Mouse (Mus musculus) adrenal gland, postnatal 36 days (tissue): ENCODE measurements around the gene Orc2. TPM values are rescaled to one million over a fixed set of nuclear protein-coding genes. Genes with fewer than 3 reads are reported as not detected.

Experiments used
- DNase-seq, 2 experiments: peaks; one replicate each; pipeline ENCODE4 v3.0.0; 2021; ENCODE audit warnings: mixed read lengths in 1 of 2
- long read RNA-seq, 2 experiments: library from polyadenylated mRNA; stranded (forward); transcript quantifications; one replicate each; pipeline ENCODE4 v2.0.0; 2021; ENCODE audit warnings: borderline sequencing depth in 2 of 2
- total RNA-seq, 2 experiments: library from RNA; stranded (reverse); gene quantifications; 2 replicates each; pipeline ENCODE4 v1.2.3; 2021

Gene Orc2
- total RNA-seq, result 10 to 100 TPM; 23.9 to 24.3 TPM
- long read RNA-seq, experiment 1, transcript Orc2-201 (18 exons, 3,561 nt), result major isoform, 21 of 32 reads
- long read RNA-seq, experiment 1, partial matches to known transcripts, result 2 of 32 reads
- long read RNA-seq, experiment 1, other reads (novel, unspliced or antisense), result 9 of 32 reads
- long read RNA-seq, experiment 2, partial matches to known transcripts, result 0 of 6 reads
- long read RNA-seq, experiment 2, other reads (novel, unspliced or antisense), result 3 of 6 reads

DNA sequence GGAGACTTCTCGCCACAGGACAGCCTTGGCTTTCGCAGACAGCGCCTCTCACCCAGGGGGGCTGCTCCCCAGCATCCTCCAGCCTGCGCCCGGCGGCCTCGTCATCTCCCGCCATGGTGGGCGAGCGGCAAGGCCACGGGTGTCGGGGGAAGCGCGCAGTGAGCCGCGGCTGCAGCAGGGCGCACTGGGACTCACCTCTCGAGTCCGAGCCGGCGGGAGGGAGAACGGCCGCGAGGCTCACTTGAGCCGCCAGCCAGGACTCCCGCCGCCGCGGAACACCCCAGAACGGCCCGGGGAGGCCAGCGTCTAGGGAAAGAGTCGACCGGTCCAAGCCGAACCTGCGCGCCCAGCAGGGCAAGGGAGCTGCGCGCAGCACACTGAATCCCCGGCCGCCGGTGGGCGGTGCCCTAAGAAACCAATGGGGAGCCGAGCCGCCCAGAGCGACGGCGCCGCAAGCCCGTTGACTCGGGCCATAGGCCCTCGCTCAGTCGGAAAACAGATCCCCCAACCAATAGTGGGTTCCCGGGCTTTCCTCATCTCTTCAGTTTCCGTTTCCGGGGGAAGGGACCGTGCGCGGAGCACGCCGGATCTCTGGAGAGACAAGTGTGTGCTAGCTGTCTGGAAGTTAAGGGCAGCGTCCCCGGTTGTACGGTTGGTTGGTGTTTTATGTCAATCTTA is at the start of gene Orc2:
Orc2 (minus strand) TSS at position 533 of the 678 bp plus-strand sequence.
- peak; percentile 94 to 95 for DNase-seq

DNA sequence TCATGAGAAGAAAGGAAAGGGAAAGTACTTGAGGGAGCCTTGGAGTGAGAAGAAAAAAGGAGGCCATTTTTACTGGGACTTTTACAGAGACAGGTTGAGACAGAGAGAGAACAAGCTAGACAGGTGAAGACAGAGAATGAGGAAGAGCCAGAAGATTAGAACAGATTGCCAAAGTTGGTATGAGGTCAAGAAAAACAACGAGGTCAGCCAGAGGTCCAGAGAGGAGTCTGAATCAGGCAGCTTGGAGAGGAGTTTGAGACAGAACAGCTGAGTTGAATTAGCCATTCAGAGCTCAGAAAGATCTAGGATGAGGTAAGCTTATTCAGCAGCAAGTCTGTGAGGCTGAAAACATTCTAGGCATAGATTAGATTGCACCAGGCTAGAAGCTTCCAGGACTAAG is 36.5 kb upstream of the Orc2 start:
- no peak for DNase-seq

DNA sequence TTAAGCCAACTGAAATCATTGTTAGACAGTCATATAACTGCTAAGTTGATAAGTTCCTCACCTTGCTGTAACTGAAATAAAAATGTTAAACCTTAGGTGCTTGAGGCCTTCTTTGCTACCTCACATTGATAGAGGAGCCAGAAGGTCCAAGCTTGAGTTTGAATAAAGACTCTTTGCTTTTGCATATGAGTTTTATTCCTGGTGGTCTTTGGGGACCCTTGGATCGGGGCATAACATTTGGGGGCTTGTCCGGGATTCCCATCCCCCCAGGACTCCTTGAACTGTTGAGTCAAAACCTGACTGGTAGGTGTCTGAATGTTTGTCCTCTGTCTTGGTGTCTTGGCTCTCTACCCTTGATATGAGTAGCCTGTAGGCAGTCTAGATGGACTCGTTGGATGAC is 2.3 kb upstream of the Orc2 start:
- no peak for DNase-seq

DNA sequence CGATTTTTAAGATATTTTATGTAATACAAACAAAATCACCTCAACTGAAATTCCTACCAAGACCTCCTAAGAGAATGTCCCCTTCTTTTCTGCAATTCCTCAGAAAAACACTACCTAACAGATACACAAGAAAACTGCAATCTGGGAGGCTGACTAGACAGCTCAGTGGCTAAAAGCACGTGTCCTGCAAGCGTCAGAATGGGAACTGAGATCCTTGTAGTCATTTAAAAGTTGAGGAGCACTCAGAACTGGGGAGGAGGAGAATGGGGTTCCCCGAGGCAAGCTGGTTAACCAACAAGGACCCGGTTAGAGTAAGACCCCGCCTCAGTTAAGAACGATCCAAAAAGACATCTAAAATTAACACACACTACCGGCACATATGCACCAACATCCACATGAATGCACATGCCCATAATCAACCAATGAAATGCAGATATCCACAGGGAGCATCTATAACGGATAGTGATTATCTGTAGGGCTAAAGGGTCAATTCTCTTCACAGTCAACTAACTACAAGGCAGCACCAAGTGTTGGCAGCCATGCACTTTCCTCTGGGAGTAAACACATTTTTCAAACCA is 1.0 kb downstream of the Orc2 start:
- peak in 1 of 2 experiments; percentile 2 for DNase-seq

DNA sequence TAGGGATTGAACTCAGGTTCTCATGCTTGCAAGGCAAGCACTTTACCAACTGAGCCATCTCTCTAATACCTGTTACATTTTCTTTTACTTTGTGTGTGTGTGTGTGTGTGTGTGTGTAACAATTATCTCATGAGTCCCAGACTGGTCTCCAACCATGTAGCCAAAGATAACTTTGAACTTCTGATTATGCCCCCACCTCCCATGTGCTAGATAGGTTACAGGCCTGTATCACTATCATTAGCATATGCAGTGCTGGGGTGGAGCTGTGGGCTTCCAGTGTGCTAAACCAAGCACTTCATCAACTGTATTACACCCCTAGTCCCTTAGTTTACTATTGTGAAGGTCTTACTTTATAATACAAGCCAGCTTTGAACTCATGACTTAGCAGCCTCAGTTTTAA is 1.8 kb downstream of the Orc2 start:
- no peak for DNase-seq

DNA sequence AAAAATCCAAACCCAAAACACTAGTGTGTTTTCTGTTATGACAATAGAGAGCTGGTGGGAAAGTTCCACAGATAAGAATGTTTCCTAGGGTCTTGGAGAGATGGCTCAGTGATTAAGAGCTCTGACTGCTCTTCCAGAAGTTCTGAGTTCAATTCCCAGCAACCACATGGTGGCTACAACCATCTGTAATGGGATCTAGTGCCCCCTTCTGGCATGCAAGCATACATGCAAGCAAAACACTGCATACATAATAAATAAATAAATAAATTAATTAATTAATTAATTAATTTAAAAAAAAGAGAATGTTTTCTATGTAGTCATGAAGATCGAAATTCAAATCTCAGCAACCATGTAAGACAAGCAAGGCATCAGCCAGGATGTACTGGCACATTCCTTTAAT is 6.2 kb downstream of the Orc2 start:
- no peak for DNase-seq

DNA sequence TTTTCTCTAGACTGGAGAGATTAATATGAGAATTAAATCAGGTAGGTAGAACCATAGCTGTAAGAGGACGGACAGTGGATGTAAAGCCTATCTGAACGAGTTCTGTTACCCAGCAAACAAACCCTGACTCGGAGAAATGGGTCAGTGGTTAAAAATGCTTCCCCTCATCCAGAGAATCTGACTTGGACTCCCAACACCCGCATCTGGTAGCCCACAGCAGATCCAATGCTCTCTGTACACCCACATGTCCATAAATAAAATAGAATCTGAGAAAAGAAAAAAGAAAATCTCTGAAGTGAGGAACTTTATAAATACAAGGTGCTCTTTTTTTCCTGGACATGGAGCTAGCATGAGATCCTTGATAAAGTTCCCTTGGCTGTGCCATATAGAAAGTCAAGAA is 7.2 kb downstream of the Orc2 start:
- no peak for DNase-seq

DNA sequence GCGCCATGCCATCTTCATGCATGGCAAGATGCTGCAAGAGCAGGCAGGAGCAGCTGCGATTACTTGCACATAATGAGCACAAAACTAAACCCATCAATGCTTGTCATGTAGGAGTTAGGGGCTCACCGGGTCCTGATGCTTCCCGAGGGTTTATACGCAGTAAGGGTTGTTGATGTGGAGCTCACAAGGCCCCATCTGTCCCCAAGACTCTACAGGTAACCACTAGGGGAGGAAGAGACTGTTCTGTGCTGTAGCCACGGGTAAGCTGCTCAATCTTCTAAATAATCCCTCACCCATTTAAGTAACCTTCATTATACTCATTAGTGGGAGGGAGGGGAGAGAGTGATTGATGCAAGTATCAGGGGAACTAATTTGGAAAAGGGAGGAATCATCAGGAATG is 9.3 kb downstream of the Orc2 start:
- DNase-seq, result no peak

DNA sequence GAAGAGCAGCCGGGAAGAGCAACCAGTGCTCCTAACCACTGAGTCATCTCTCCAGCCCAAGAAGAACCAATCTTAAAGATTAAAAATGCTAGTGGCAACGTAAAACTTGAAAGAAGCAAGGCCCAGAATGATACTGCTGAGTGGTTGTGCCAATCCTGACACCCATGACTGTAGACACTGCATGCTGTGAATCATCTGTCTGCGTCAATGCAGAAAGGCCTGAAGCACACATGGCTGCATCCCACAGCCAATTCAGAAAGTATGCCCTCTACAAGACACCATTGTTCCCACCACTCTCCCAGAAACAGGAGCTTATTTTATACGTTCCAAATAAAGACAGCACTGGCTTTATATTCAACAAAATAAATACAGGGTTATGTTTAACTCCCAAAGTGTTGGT is 22.3 kb downstream of the Orc2 start:
- no peak for DNase-seq

DNA sequence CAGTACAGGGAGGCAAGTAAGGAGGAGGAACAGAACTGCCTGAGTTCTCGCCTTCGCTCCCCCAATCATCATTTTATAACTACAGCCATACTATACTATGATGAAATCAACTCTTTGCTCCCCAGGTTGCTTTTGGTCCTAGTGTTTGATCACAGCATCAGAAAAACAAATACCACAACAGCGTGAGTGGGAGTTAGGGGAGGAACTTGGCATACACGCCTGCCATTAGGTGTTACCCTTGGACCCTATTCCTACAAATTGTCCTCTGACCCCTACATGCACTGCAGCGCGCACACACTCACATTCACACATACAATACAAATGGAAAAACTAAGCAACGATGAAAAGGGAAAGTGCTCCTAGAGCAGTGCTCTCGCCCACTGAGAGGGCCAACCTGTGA is 29.2 kb downstream of the Orc2 start:
- DNase-seq, result no peak

DNA sequence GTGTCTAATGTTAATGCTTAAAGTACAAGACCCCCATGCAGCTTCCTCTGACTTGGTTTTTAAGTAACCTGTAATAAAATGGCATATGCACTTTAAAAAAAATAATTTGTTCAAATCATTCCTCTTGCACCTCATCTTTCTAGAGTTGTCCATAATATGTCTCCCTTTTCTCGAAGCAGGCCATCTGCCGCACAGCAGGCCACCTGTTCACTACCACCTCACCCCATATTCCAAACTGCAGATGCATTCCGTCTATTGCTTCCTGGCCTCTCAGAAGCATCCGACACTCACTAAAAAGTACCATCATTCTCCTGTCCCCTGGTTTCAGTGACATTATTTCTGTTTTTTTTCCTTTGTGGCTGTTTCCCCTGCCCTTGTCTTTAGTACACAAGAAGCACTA is 39.3 kb downstream of the Orc2 start:
- no peak for DNase-seq

DNA sequence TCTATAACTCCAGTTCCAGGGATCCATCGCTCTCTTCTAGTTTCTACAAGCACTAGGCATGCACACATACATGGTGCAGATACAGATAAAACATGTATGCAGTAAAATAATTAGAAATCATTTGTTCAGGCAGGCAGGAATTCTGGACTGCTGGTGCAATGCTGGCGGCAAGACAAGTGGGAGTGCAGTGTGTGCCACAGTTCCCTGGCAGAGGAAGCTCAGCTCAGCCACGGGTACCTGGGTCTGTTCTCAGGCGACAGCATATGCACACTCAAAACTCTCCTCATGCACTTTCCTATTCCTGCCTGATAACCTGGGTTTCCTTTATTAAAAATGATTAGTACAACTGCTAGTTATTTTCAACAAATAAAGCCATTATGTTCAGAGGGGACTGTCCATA is 39.9 kb downstream of the Orc2 start:
- no peak for DNase-seq

DNA sequence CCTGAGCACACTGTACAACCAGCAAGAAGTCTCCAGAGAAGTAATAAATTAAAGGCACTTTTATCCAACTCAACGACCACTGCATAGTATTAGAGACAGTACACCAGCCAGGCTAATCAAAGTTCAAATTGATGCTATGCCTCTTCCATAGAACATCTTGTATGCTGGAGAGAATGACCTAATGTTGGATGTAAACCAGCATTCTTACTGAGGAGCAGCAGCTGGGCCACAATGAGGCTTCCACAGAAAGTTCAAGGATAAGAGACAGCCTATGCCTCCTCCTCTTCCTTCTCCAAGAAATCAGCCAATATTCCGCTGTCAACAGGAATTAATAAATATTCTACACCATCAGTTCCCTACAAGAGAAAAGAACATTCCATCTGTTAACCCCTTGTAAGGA is 41.0 kb downstream of the Orc2 start:
- no peak for DNase-seq

DNA sequence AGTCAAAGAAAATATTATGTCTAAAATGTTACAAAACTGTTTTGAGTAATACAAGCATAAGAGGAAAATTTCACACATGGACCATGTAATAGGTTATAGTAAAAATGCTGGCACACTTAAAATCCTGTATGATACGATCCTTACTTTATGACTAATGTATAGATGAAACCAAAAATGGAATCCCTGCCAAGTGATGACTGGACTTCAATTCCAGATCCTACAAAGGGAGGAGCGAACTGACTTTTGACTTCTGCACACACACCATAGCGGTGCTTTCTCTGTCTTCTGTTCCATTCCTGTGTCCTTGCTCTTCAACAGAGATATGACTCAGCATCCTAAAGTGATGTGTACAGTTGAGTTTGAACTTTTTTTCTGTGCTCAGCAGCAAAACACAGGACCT is 44.3 kb downstream of the Orc2 start:
- peak in 1 of 2 experiments; percentile 20 for DNase-seq

DNA sequence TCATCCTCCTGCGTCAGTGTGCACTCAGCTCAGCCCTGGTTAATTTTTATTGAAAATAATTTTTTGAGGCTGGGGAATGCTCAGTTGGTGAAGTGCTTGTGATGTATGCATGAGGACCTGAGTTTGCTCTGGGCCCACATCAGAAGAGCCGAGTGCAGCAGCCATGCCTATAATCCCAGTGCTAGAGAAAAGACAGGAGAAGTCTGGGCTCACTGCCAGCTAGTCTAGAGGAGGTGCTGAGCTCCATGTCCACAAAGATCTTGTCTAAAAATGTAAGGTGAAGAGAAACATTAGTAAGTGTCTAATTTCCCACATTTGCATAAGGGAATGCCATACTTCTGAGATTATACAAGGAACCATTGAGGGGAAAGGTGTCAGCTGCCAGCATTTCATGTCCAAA is 46.0 kb downstream of the Orc2 start:
- peak in 1 of 2 experiments; percentile 34 for DNase-seq

DNA sequence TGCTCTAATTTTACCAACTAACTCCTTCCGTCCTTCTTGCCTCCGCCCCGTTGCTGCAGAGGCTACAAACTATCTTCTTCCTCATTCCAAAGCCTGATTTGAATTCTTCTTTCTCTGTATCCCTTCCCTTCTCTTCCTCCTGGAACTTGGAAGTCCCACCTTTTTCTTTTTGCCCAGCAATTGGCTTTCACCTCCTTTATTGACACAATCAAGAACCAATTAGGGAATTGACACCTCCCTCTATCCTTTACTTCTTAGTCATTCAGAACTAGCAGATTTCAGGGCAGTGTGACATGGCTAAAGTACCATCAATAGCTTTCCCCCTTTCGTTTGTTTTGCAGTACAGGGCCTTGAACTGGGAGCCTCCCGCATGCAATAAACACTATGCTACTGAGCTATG is 46.7 kb downstream of the Orc2 start:
- DNase-seq, result no peak

DNA sequence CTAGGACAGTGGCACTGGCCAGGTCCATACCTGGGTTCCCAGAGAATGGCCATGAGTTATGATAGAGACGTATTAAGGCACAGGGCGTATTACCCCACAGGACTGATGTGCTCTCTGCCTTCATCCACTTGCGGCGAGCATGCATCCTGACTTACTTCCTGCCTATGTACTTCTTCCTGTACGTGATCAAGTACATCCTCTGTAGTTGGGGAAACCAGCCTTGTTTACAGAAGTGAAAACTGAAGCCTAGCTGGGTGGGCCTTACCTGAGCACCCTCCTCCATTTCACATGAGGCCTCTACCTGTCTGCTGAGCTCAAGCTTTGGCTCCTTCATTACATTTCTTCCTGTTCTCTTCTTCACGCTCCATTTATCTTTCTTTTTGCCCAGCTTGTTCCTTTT is 50.6 kb downstream of the Orc2 start:
- DNase-seq, result no peak

DNA sequence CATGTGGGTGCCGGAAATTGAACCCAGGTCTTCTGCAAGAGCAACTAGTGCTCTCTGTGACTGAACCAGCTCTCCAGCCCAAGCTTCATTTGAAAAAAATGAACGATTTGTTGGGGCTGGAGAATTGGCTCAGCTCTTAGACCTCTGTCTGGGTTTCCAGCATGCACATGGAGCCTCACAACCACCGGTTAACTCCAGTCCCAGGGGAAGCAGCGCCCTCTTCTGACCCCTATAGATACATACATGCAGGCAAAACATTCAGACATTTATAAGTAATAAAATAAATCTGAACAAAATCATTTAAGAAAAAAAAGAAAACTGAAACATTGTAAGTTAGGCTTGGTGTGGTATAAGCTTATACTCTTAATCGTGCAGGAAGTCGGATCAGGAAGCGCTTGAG is 56.5 kb downstream of the Orc2 start:
- no peak for DNase-seq

DNA sequence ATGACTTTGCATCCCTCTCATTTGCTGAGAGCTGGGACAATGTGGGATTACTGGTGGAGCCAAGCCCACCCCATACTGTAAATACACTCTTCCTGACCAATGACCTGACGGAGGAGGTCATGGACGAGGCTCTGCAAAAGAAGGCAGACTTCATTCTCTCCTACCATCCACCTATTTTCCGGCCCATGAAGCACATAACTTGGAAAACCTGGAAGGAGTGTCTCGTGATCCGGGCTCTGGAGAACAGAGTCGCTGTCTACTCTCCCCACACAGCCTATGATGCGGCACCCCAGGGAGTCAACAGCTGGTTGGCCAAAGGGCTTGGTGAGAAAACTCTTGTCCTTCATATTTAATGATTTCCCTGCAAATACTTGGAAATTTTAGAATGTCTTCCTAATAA is 57.1 kb downstream of the Orc2 start:
- DNase-seq, result no peak

DNA sequence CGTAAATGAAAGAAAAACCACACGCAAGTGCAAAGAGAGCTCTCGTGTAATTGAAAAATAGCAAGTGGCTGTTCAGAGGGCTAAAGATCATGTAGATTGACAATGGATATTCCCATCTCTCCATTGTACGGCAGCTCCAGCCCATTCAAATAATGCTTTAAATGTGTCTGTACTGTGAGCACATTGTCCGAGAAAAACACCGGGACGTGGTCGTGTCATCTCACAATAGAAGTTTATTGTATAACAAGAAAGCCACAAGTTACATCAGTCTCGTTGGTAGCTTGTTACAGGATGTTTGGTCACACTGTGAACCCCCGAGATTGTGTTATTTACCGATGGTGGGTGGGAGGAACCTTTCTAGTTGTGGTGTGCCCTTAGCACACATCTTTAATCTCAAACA is 59.0 kb downstream of the Orc2 start:
- no peak for DNase-seq

DNA sequence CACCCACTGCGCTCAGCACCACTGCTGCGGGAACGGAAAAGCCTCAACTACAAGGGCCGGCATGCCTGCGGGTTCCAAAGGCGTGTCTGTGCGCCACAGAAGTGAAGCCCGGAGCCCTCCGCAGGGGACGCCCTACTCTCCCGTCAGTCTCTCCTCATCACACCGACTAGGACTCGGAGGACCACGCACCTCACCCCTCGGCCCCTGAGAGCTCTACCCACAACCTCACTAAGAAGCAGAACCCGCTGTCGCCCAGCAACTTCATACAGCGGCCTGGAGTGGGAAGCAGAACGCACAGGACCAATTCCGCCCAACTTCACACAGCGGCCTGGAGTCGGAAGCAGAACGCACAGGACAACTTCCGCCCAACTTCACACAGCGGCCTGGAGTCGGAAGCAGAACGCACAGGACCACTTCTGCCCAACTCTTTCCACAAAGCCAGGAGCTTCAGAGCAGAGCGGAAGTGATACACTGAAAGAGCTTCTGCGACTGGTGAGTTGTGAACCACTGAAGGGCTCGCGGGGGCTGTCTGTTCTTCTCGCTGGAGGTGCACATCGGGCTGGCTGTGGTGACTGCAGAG is 59.7 kb downstream of the Orc2 start, which contains the start of the genes Nif3l1 and Ppil3:
Nif3l1 (plus strand) TSS at position 9 of the 580 bp plus-strand sequence.
Ppil3 (minus strand) TSS at position 344 of the 580 bp plus-strand sequence.
- peak; percentile 84 to 85 for DNase-seq

DNA sequence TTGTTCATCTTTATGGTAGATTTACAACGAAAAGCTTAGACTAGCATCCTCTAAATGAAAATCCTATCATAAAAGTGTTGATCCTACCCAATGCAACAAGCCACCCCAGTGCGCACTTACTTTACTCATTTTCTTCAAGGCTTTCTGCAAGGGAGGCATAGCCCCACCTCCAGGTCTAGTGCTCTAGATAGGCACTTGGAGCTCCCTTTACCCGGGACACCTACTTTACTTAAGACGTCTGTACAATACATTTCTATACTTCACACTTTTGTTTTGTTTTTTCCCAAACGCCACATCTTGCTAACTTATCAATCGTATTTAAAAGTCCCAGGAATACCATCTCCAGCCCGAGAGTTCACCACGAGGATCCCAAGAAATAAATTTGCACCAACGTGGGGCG is 60.2 kb downstream of the Orc2 start:
- no peak for DNase-seq

DNA sequence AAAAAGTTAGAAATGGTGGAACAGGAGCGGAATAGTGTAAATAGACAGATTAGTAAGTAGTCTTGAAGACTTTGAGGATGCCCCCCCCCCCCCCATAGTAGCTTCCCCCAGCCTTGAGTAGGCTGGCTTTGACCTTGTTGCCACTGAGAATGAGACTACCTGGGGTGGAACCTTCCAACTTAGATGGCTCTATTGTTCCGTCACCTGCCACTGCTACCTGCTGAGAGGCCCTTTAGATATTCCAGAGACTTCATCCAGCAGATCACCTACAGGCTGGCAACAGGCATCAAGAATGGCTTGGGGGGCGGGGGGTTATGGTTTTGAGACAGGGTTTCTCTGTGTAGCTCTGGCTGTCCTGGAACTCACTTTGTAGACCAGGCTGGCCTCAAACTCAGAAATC is 80.4 kb downstream of the Orc2 start:
- DNase-seq, result no peak
